Mouse (Mus musculus) T-helper 17 cell (primary cell): Measurements from ENCODE around the gene Gnb3.
"Not testable (repeated sequence)": the region's sequence is repeated elsewhere in the genome, so short reads cannot be mapped to it uniquely, and the experiment has no call there.

Experiments used
- in situ Hi-C, 2 experiments: fragments of 300-600 bp; cut with MboI, MseI; formaldehyde crosslinking; loops; 1 replicate in 1 of 2; 2 replicates in 1 of 2; pipeline ENCODE4 v1.15.1; 2025; ENCODE audit warnings: high pct_unique_total_duplicates in 2 of 2

Gene Gnb3

DNA sequence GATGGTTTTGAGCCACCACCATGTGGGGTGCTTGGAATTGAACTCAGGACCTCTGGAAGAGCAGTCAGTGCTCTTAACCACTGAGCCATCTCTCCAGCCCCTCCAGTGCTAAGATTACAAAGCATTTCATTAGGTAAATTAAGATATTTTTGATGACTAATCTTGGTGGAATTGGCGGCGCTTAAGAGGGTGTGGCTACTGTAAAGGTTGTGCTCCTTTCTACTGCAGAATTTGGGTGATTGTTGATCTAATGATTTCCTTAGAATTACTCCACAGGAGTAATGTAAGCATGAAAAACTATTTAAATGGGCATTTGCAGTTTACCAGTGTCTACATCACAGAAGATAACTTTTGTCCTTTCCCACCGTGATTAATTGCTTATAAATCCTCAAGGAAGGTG, 35.7 kb downstream of the Gnb3 start:
- in situ Hi-C loops: no loop called here

DNA sequence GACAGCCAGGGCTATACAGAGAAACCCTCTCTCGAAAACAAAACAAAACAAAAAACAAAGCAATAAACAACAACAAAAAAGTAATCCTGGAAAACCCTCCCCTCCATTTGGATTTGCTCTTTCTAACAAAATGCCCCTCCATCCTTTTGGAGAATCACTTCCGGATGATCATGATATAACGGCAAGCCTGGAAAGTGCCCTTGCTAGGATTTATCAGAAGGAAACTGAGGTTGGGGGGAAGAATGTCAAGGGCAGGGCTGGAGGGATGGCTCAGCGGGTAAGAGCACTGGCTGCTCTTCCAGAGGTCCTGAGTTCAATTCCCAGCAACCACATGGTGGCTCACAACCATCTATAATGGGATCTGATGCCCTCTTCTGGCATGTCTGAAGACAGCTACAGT, 36.4 kb downstream of the Gnb3 start:
- in situ Hi-C loops: not testable (repeated sequence)

DNA sequence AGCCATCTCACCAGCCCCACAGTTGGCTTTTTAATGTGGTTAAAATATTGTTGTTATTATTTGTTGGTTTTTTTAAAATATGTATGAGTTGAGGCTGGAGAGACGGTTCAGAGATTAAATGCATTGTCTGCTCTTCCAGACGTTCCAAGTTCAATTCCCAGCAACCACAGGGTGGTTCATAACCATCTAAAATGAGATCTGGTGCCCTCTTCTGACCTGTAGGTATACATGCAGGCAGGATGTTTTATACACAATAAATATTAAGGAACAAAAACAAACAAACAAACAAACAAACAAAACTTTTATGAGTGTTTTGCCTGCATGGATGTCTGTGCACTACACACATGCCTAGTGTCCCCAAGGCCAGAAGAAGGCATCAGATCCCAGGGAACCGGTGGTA, 37.0 kb downstream of the Gnb3 start:
- in situ Hi-C loops: no loop called here

DNA sequence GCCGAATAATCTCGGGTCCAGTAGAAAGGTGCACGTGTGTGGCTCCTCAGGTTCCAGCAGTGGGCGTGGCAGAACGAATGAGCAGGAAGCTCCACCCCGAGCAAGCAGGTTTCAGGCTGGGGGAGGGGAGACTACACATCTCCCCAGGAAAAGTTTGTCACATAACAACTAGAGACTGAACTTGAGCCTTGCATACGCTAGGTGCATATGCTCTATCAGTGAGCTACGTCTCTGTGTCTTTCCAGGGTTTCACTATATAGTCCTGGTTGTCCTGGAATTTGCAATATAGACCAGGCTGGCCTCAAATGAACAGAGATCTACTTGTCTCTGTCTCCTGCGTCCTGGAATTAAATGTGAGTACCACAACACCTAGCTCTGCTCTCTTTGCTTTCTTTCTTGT, 37.7 kb downstream of the Gnb3 start:
- in situ Hi-C loops: not testable (repeated sequence)

DNA sequence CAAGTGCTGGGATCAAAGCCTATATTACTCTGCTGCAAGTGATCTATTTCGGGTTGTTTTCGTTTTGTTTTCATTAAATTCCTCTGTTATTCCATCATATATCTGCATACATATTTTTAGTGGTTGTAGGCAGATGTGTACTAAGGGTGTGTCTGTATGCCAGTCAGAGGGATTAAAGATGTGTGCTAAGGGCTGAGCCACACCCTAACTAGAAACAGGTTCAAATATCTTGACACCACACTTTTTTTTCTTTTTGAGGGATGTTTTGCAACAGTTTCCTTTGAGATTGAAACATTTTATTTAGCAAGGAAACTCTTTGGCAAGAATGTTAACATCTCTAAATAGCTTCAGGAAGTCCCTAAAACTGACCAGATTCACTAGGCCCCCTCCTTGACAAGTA, 43.9 kb downstream of the Gnb3 start:
- in situ Hi-C loops: loop anchor here in 1 of 2 experiments (25.0 kb wide), 1 partner anchor 759 kb away; no protein-coding TSS in a partner anchor

DNA sequence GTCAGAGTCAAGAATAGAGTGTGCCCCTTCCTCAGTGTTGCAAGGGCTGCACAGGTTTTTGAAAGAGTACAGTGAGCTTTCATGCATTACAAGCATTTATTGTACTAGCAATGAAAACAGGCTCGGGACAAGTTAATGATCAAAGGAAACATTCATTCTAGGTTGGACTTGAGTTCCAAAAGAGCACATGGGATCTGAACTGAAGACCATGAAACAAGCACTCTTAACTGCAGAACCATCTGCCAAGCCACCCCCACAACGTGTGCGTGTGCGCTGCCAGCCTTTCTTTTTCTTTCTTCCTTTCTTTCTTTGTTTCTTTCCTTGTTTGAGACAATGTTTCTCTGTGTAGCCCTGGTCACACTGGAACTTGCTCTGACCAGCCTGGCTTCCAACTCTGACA, 44.3 kb downstream of the Gnb3 start:
- in situ Hi-C loops: loop anchor here in 1 of 2 experiments (25.0 kb wide), 1 partner anchor 758 kb away; no protein-coding TSS in a partner anchor

DNA sequence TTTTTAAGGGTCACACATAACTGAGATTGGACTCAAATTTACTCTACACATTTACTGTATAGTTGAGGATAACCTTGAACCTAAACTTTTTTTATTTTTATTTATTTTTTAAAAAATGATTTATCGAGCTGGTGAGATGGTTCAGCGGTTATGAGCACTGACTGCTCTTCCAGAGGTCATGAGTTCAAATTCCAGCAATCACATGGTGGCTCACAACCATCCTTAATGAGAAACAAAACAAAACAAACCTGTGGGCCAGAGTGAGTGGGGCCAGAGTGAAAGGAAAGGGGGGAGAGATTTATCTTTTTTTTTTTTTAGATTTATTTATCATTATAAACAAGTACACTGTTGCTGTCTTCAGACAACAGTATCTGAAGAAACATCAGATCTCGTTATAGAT, 48.2 kb downstream of the Gnb3 start:
- in situ Hi-C loops: loop anchor here in 1 of 2 experiments (25.0 kb wide), 1 partner anchor 755 kb away; no protein-coding TSS in a partner anchor

DNA sequence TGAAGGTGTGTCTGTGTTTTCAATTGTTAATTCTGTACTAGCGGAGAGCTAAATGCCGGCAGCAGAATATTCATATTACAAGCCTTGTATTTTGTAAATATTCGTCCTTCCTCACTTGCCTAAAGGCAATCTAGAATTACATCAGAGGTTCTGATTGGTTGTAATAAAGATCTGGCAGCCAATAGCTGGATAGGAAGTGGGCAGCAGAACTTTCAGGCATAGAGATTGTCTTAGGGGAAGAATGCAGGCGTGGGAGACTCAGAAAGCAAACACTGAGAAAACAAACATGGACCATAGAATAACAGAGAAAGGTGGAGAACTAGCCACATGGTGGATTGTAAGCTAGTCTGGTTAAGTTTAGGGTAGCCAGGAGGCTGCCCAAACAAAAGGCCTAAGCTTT, 50.0 kb downstream of the Gnb3 start:
- in situ Hi-C loops: loop anchor here in 1 of 2 experiments (25.0 kb wide), 1 partner anchor 753 kb away; no protein-coding TSS in a partner anchor

DNA sequence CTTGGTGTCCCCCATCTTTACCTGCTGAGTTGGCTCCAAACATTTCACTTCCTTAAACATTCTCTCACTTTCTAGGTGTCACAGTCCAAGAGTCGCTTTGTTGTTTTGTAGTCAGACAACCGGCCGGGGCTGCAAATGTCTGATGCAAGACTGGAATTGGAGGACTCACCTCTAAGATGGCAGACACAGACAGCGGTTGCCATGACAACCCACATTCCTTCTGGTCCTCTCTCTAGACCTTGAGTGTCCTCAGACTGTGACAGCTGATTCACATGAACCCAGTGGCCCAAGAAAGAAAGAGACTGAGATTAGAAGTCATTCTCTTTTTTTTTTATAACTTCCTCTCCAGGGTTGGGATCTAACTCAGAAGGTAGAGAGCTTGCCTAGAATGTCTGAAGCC, 50.6 kb downstream of the Gnb3 start:
- in situ Hi-C loops: loop anchor here in 1 of 2 experiments (25.0 kb wide), 1 partner anchor 752 kb away; no protein-coding TSS in a partner anchor

DNA sequence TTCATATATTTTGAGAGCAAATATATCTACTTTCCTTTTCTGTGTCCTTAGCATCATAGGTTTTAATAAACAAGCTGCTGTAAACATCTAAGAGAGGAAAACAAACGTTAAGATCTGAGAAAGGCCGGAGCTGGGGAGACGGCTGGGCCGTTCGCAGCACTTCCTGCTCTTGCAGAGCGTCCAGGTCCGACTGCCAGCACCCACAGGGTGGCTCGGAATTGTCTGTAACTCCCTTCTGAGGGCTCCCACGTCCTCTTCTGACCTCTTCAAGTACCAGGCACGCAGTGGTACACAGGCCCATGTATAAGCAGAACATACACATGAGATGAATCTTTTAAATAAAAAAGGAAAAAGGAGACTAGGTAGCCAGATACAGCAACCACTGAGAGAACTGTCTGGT, 52.4 kb downstream of the Gnb3 start:
- in situ Hi-C loops: loop anchor here in 1 of 2 experiments (25.0 kb wide), 1 partner anchor 750 kb away; no protein-coding TSS in a partner anchor

DNA sequence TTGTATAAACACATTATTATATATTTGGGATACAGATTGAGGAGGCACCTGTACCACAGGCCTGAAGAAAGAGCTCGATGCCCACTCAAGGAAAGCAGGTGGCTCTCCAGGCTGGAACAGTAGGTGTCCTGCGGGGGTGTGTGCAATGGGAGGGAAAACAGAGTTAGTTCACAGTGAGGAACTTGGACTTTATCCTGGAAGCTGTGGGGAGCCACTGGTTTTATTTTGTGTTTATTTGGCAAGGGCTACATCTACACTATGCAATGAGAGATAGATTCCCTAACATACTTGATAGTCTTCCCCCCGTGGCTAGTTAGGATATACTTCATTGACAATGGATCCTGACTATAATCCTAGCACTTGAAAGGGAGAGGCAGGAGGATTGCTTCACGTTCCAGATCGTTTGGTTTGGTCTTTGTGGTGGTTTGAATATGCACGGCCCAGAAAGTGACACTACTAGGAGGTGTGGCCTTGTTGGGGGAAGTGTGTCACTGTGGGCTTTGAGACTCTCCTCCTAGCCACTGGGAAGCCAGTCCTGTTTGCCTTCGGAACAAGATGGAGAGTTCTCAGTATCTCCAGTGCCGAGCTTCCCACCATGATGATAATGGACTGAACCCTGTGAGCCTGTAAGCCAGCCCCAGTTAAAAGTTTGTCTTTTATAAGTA, 53.2 kb downstream of the Gnb3 start:
- in situ Hi-C loops: loop anchor here in 1 of 2 experiments (25.0 kb wide), 1 partner anchor 750 kb away; no protein-coding TSS in a partner anchor
